Mouse (Mus musculus) brain, embryonic 14.5 days (tissue): ENCODE results near the gene Trpm8.

Experiments
- CTCF ChIP-seq: fragments of 200-500 bp; IDR thresholded peaks from 2 replicates; pipeline ENCODE4 v1.5.1; 2012; ENCODE audit warnings: inconsistent platforms, mild to moderate bottlenecking, moderate library complexity, borderline replicate concordance; ENCODE audit not compliant: insufficient read depth, insufficient read length; ENCODE audit errors: extremely low read depth
- POLR2A ChIP-seq: fragments of 200-500 bp; IDR thresholded peaks from 2 replicates; pipeline ENCODE4 v1.6.1; 2012; ENCODE audit warnings: mild to moderate bottlenecking, inconsistent platforms, borderline replicate concordance; ENCODE audit not compliant: poor library complexity, insufficient read depth, insufficient read length, severe bottlenecking; ENCODE audit errors: extremely low read depth

DNA sequence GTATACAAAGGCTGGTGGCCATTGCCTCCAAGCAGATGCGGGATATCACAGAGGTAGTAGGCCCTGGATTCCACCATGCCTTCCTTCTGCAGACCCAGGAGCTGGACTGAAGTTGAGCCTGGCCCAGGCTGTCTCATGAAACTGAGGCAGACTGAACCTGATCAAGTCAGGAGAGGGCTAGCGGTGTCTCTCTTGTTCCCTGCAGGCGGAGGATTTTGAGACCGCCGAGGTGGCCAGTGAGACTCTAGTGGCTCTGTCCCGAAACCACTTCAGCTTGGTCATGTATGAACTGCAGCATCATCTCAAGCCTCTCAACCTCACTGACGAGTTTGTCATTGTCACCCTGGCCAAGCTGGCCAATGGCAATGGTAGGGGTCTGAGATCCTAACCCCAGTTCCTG lies 47.0 kb upstream of the Trpm8 start:
- no peak for TF ChIP-seq POLR2A
- TF ChIP-seq CTCF, result no peak
